Mouse (Mus musculus) forebrain, postnatal 0 days (tissue): ENCODE results near the gene Piwil4. TPM values are rescaled to one million over a fixed set of nuclear protein-coding genes. Genes with fewer than 3 reads are reported as not detected.

Source experiments
- ATAC-seq: fragments of 200-750 bp; cut with Nextera tagmentation; 2 replicates; pipeline ENCODE4 v1.8.0; 2017; ENCODE audit warnings: mild to moderate bottlenecking, moderate library complexity
- DNase-seq: peaks from one replicate; pipeline ENCODE4 v3.0.0-alpha.2; 2015
- H3K27ac ChIP-seq: fragments of 300-500 bp; sonication (generic); 2 replicates; pipeline ENCODE4 v1.5.1; 2014; ENCODE audit warnings: low read depth, mild to moderate bottlenecking, antibody characterized with exemption, low read length, moderate library complexity, mixed read lengths
- H3K27me3 ChIP-seq: fragments of 300-500 bp; sonication (generic); 2 replicates; pipeline ENCODE4 v1.6.1; 2014; ENCODE audit warnings: mild to moderate bottlenecking, low read length, mixed read lengths; ENCODE audit not compliant: insufficient read depth
- H3K36me3 ChIP-seq: fragments of 300-500 bp; sonication (generic); 2 replicates; pipeline ENCODE4 v1.6.1; 2014; ENCODE audit warnings: mild to moderate bottlenecking, moderate library complexity; ENCODE audit not compliant: insufficient read depth
- H3K4me1 ChIP-seq: fragments of 300-500 bp; sonication (generic); 2 replicates; pipeline ENCODE4 v1.6.1; 2014; ENCODE audit warnings: antibody characterized with exemption; ENCODE audit not compliant: insufficient read depth
- H3K4me2 ChIP-seq: fragments of 300-500 bp; sonication (generic); 2 replicates; pipeline ENCODE4 v1.6.1; 2014; ENCODE audit warnings: low read depth, mild to moderate bottlenecking, moderate library complexity
- H3K4me3 ChIP-seq: fragments of 300-500 bp; sonication (generic); 2 replicates; pipeline ENCODE4 v1.5.1; 2014; ENCODE audit warnings: low read depth, low read length, mixed read lengths
- H3K9ac ChIP-seq: fragments of 300-500 bp; sonication (generic); 2 replicates; pipeline ENCODE4 v1.6.1; 2014; ENCODE audit warnings: mild to moderate bottlenecking
- H3K9me3 ChIP-seq: fragments of 300-500 bp; sonication (generic); 2 replicates; pipeline ENCODE4 v1.6.1; 2016; ENCODE audit warnings: low read length
- CTCF ChIP-seq: sonication (generic); IDR thresholded peaks from 2 replicates; pipeline ENCODE4 v1.5.1; 2016; ENCODE audit warnings: antibody characterized with exemption, control low read depth, low read depth
- WGBS: fragments of 180-500 bp; shearing (Covaris S2); extraction: QIAGEN DNeasy Blood & Tissue Kit; methylation state at CpG from one replicate; pipeline ENCODE4 v1.1.7; 2014; 5-methylcytosine and 5-hydroxymethylcytosine counted together
- polyA plus RNA-seq: library from polyadenylated mRNA; unstranded; fragments of >200 nt; fragmentation: Nextera tagmentation; extraction: Ambion mirVana; gene quantifications from 2 replicates; pipeline ENCODE4 v1.2.1, GENCODE M21; 2015
- total RNA-seq: library from RNA; depleted of rRNA; stranded (reverse); fragments of >200 nt; gene quantifications from 2 replicates; pipeline ENCODE4 v1.2.3, GENCODE M21; 2014

Piwil4 gene
- total and polyA plus RNA-seq, 2 experiments from 2014 or later: 0.18 to 0.29 TPM

GRCm38 (mm10) chr9:14726629-14727028 lies 13.9 kb downstream of the Piwil4 start:
- Histone ChIP-seq H3K9ac (no peak overlapping the region), H3K27me3 (no peaks in the 10 kb centered on the region), H3K36me3 (no peaks in the 10 kb centered on the region), H3K27ac (no peak overlapping the region), H3K4me1 (no peaks in the 10 kb centered on the region), H3K4me3 (no peak overlapping the region), H3K9me3 (no peaks in the 10 kb centered on the region), H3K4me2 (no peak overlapping the region)
- ATAC-seq: no peak
- 96% methylated on average over 4 of the region's 4 CpGs for WGBS
- TF ChIP-seq CTCF: no peak
- no peak for DNase-seq

- no peaks in the 10 kb centered on the region for H3K36me3 ChIP-seq
- no peak for TF ChIP-seq CTCF
- no peaks in the 10 kb centered on the region for H3K27me3 ChIP-seq
- no peak overlapping the region for H3K27ac ChIP-seq
- H3K4me1 ChIP-seq: no peaks in the 10 kb centered on the region
- DNase-seq (no peak), ATAC-seq (no peak)
- H3K9ac ChIP-seq: no peak overlapping the region
- no peak overlapping the region for H3K4me2 ChIP-seq
- H3K9me3 ChIP-seq: no peaks in the 10 kb centered on the region
- no peak overlapping the region for H3K4me3 ChIP-seq
- WGBS: 87% methylated on average over 6 of the region's 6 CpGs
Observed at GRCm38 (mm10) chr9:14726005-14726404, 14.5 kb downstream of the Piwil4 start.

- ATAC-seq: no peak
- TF ChIP-seq CTCF: no peak
- Histone ChIP-seq H3K9me3 (no peaks in the 10 kb centered on the region), H3K4me1 (no peaks in the 10 kb centered on the region), H3K36me3 (no peaks in the 10 kb centered on the region), H3K4me2 (no peak overlapping the region), H3K4me3 (no peak overlapping the region), H3K27ac (no peak overlapping the region), H3K27me3 (no peaks in the 10 kb centered on the region), H3K9ac (no peak overlapping the region)
- 82% methylated on average over 5 of the region's 5 CpGs for WGBS
- DNase-seq: no peak
Observed at GRCm38 (mm10) chr9:14724755-14725420, 15.6 kb downstream of the Piwil4 start.

- Histone ChIP-seq H3K27me3 (no peaks in the 10 kb centered on the region), H3K4me2 (no peak overlapping the region), H3K4me3 (no peak overlapping the region), H3K9ac (no peak overlapping the region), H3K36me3 (no peaks in the 10 kb centered on the region), H3K4me1 (no peaks in the 10 kb centered on the region), H3K27ac (no peak overlapping the region), H3K9me3 (no peaks in the 10 kb centered on the region)
- TF ChIP-seq CTCF: no peak
- ATAC-seq (no peak), DNase-seq (no peak)
- WGBS: 76% methylated on average over 5 of the region's 5 CpGs
Observed at GRCm38 (mm10) chr9:14721610-14722009, 18.9 kb downstream of the Piwil4 start.

GRCm38 (mm10) chr9:14720384-14720783 lies 20.1 kb downstream of the Piwil4 start:
- WGBS: 32% methylated on average over 2 of the region's 2 CpGs
- no peaks in the 10 kb centered on the region for H3K27me3 ChIP-seq

GRCm38 (mm10) chr9:14718332-14718691 lies 22.2 kb downstream of the Piwil4 start:
- ATAC-seq (no peak), DNase-seq (no peak)
- no peak overlapping the region for H3K9ac ChIP-seq
- H3K4me3 ChIP-seq: no peak overlapping the region
- no peak overlapping the region for H3K4me2 ChIP-seq
- H3K36me3 ChIP-seq: no peaks in the 10 kb centered on the region
- H3K27ac ChIP-seq: no peak overlapping the region
- H3K9me3 ChIP-seq: no peaks in the 10 kb centered on the region
- H3K4me1 ChIP-seq: no peaks in the 10 kb centered on the region
- no peaks in the 10 kb centered on the region for H3K27me3 ChIP-seq
- TF ChIP-seq CTCF: no peak

More at GRCm38 (mm10) chr9:14720384-14720783, 20.1 kb downstream of the Piwil4 start:
- H3K27ac ChIP-seq: no peak overlapping the region
- H3K4me1 ChIP-seq: no peaks in the 10 kb centered on the region
- no peak overlapping the region for H3K9ac ChIP-seq
- DNase-seq (no peak), ATAC-seq (no peak)
- H3K9me3 ChIP-seq: no peaks in the 10 kb centered on the region
- no peak overlapping the region for H3K4me3 ChIP-seq
- TF ChIP-seq CTCF: no peak
- no peaks in the 10 kb centered on the region for H3K36me3 ChIP-seq
- no peak overlapping the region for H3K4me2 ChIP-seq

- peak; percentile 43; the same call in 1 of the 2 replicates for ATAC-seq
- 42% methylated on average over 14 of the region's 14 CpGs for WGBS
Observed at GRCm38 (mm10) chr9:14717689-14718331, 22.7 kb downstream of the Piwil4 start.

More at GRCm38 (mm10) chr9:14717689-14718331, 22.7 kb downstream of the Piwil4 start:
- Histone ChIP-seq H3K27me3 (no peaks in the 10 kb centered on the region), H3K27ac (no peak overlapping the region), H3K4me2 (no peak overlapping the region), H3K4me1 (no peaks in the 10 kb centered on the region), H3K36me3 (no peaks in the 10 kb centered on the region), H3K9ac (no peak overlapping the region), H3K9me3 (no peaks in the 10 kb centered on the region), H3K4me3 (no peak overlapping the region)
- no peak for DNase-seq
- TF ChIP-seq CTCF: no peak
